Mouse (Mus musculus) olfactory bulb, adult 2 months (tissue): ENCODE data around the gene BC049715.

Experiments
- CTCF ChIP-seq: fragments of 200-500 bp; IDR thresholded peaks from 2 replicates; pipeline ENCODE4 v1.5.1; 2012; ENCODE audit warnings: low read depth, mild to moderate bottlenecking, low read length, moderate library complexity; ENCODE audit not compliant: insufficient read depth
- POLR2A ChIP-seq: fragments of 200-500 bp; IDR thresholded peaks from 2 replicates; pipeline ENCODE4 v1.6.1; 2012; ENCODE audit warnings: mild to moderate bottlenecking, low read depth, low read length, moderate library complexity; ENCODE audit not compliant: insufficient read depth

DNA sequence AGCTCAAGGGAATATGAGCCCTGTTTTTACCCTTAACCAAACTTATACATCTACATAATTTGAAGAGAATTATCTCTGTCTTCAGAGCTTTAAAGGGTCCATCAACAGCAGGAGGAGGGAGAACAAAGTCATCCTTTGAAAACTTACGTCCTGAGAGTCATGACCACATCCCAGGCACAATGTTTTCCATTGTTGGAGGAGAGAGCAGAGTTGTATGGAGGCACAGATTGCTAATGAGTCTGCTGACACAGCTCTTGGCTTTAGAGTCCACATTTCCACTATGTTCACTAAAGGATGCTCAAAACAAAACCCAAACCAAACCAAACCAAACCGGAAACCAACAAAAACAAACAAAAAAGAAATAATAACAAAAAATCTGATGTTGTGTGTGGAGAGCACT lies 17.5 kb downstream of the BC049715 start:
- TF ChIP-seq CTCF, result no peak
- no peak for TF ChIP-seq POLR2A
